ENCODE assay signal across 16 mouse cellular contexts in the genomic region with DNA sequence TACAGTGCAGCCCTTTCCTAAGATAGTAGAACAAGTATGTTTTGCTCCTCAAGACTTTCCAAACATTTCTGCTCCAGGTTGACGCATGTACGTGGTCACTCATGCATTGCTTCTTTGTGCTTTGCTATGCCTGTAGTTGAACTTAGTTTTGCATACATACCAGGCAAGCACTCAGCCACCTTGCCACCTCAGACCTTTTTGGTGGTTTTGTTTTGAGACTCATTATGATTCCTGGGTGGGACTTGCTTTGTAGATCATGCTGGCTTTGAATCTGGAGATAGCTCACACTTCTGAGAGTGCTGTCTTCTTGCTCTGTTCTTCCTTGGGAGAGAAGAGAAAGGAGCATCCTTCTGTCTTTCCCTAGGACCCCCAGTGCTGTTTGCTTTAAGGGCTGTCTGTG.
"Had no signal": no experiment of that assay in that cellular context is flagged by ENCODE, and none has a peak within 500 bp of the region (broad histone marks: within the 10 kb centered on the region; RNA-seq: fewer than 3 reads in every experiment).

No protein-coding gene starts in this region.

- H3K9me3 ChIP-seq: neural tube, embryonic 13.5 days; neural tube, embryonic 15.5 days; stomach, embryonic 15.5 days had no signal

- H3K27me3 ChIP-seq: neural tube, embryonic 13.5 days; neural tube, embryonic 15.5 days; stomach, embryonic 15.5 days had no signal

- DNase-seq: retina, postnatal 1 day; right cerebral cortex, adult 18-20 months; right cerebral cortex, postnatal 14 days; right cerebral cortex, postnatal 25 days; right cerebral cortex, postnatal 4 days; spleen, adult 18-20 months; thymus, adult 18-20 months; thymus, adult 2 months; thymus, postnatal 14 days; thymus, postnatal 25 days; thymus, postnatal 36 days; thymus, postnatal 4 days had no signal

- H3K9ac ChIP-seq: stomach, embryonic 15.5 days had no signal

- H3K27ac ChIP-seq: neural tube, embryonic 13.5 days; neural tube, embryonic 15.5 days; stomach, embryonic 15.5 days; stomach, postnatal 0 days had no signal

- H3K4me2 ChIP-seq: neural tube, embryonic 13.5 days; neural tube, embryonic 15.5 days; stomach, embryonic 15.5 days had no signal

- H3K4me3 ChIP-seq: neural tube, embryonic 13.5 days; neural tube, embryonic 15.5 days; stomach, embryonic 15.5 days had no signal
